Mouse (Mus musculus) C2C12 (cell line): ENCODE results near the gene Gm45716.

Source experiments
- CTCF ChIP-seq: IDR thresholded peaks from one replicate; pipeline ENCODE4 v1.5.1; 2011; ENCODE audit not compliant: control insufficient read depth, insufficient read depth, insufficient read length
- MAX ChIP-seq: IDR thresholded peaks from one replicate; pipeline ENCODE4 v1.6.1; 2011; ENCODE audit warnings: mild to moderate bottlenecking, control low read depth
- MYOD1 ChIP-seq: IDR thresholded peaks from one replicate; pipeline ENCODE4 v1.6.1; 2011; ENCODE audit warnings: low read depth; ENCODE audit not compliant: control insufficient read depth, insufficient read length
- MYOG ChIP-seq: IDR thresholded peaks from one replicate; pipeline ENCODE4 v1.6.1; 2011; ENCODE audit not compliant: control insufficient read depth, insufficient read length; ENCODE audit errors: extremely low read depth
- USF1 ChIP-seq: IDR thresholded peaks from one replicate; pipeline ENCODE4 v1.6.1; 2011; ENCODE audit warnings: low read depth, mild to moderate bottlenecking, control low read depth, moderate library complexity

GRCm38 (mm10) chr11:90284079-90284478 is 96.6 kb downstream of the Gm45716 start:
- no peak for TF ChIP-seq CTCF
- TF ChIP-seq MAX, result no peak
- TF ChIP-seq MYOD1, result no peak
- TF ChIP-seq USF1, result no peak
- TF ChIP-seq MYOG, result no peak
